Mouse (Mus musculus) MEL (cell line): Measurements from ENCODE around the gene Cox5b.

Experiments used
- EP300 ChIP-seq, 2 experiments: IDR thresholded peaks; 2 replicates each; pipeline ENCODE4 v1.6.1; 2011; ENCODE audit warnings: improper control_type of control experiment in 2 of 2, low read length in 2 of 2, low read depth in 1 of 2, mild to moderate bottlenecking in 1 of 2
- MAFK ChIP-seq: IDR thresholded peaks from 2 replicates; pipeline ENCODE4 v1.6.1; 2011; ENCODE audit warnings: low read depth, mild to moderate bottlenecking, low read length, improper control_type of control experiment, borderline replicate concordance
- MYC ChIP-seq: IDR thresholded peaks from 2 replicates; pipeline ENCODE4 v1.6.1; 2011; ENCODE audit warnings: low read depth, mild to moderate bottlenecking, low read length, improper control_type of control experiment, moderate library complexity
- POLR2A ChIP-seq, 2 experiments: IDR thresholded peaks; 2 replicates each; pipeline ENCODE4 v1.6.1; 2011 to 2012; ENCODE audit warnings: low read length in 2 of 2, mild to moderate bottlenecking in 2 of 2, control low read depth in 1 of 2, improper control_type of control experiment in 1 of 2, low read depth in 1 of 2, moderate library complexity in 1 of 2; ENCODE audit not compliant: control insufficient read depth in 1 of 2, insufficient read depth in 1 of 2, poor library complexity in 1 of 2
- USF1 ChIP-seq: IDR thresholded peaks from 2 replicates; pipeline ENCODE4 v1.6.1; 2014; ENCODE audit warnings: low read depth, mild to moderate bottlenecking, inconsistent platforms, low read length, improper control_type of control experiment, moderate library complexity

GRCm38 (mm10) chr1:36724057-36724431 lies 32.8 kb downstream of the Cox5b start:
- TF ChIP-seq POLR2A (IDR thresholded peaks at IDR 0.05; ENCODE audit: control insufficient read depth in 1 of 2, insufficient read depth in 1 of 2, low read depth in 1 of 2, low read length in 2 of 2, poor library complexity in 1 of 2) (no peak), EP300 (IDR thresholded peaks at IDR 0.05; ENCODE audit: low read depth in 1 of 2, low read length in 2 of 2) (no peak), USF1 (no peak), MYC (no peak), MAFK (no peak)
